Mouse (Mus musculus) adrenal gland, adult 10 weeks (tissue): Measurements from ENCODE around the gene Sgo2b. TPM values are rescaled to one million over a fixed set of nuclear protein-coding genes. Genes with fewer than 3 reads are reported as not detected.

Experiments
- polyA plus RNA-seq: library from polyadenylated mRNA; stranded (reverse); fragments of 350-450 nt; fragmentation: Illumina TruSeq; extraction: RNeasy Lipid Tissue Mini Kit (QIAGEN cat#74804); gene quantifications from one replicate; pipeline ENCODE4 v1.2.3, GENCODE M21; 2014; ENCODE audit warnings: low read depth, low replicate concordance

Gene Sgo2b
- polyA plus RNA-seq: not detected

GRCm38 (mm10) chr8:63951626-63952377 lies at the start of gene Sgo2b:
Gene Sgo2b (minus strand): TSS chr8:63952248.

